Mouse (Mus musculus) left cerebral cortex, postnatal 25 days (tissue): ENCODE measurements around the gene Reg1. TPM values are rescaled to one million over a fixed set of nuclear protein-coding genes. Genes with fewer than 3 reads are reported as not detected.
"Not testable (repeated sequence)": the region's sequence is repeated elsewhere in the genome, so short reads cannot be mapped to it uniquely, and the experiment has no call there.

Experiments
- DNase-seq, 2 experiments: peaks; one replicate each; pipeline ENCODE4 v3.0.0; 2022; ENCODE audit warnings: low spot score in 2 of 2, mixed read lengths in 1 of 2
- intact Hi-C: fragments of 180-260 bp; cut with DNase I; formaldehyde crosslinking; loops from one replicate; pipeline ENCODE4 v1.15.1; 2025
- total RNA-seq, 2 experiments: library from RNA; stranded (reverse); gene quantifications; 2 replicates each; pipeline ENCODE4 v1.2.3; 2021

The Reg1 gene
- not detected for total RNA-seq

DNA sequence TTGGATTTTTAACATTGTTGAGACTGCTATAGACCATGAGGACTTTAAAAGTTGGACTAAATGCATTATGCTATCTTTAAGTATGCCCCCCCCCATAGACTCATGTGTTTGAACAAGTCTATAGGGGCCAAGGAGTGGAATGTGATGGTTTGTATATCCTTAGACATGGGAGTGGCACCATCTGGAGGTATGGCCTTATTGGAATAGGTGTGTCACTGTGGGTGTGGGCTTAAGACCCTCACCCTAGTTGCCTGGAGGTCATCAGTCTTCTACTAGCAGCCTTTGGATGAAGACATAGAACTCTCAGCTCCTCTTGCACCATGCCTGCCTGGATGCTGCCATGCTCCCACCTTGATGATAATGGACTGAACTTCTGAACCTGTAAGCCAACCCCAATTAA is at the start of gene Reg1:
Reg1 (plus strand) TSS at position 301 of the 400 bp plus-strand sequence.
- intact Hi-C loops, DNase-seq: not testable (repeated sequence)

DNA sequence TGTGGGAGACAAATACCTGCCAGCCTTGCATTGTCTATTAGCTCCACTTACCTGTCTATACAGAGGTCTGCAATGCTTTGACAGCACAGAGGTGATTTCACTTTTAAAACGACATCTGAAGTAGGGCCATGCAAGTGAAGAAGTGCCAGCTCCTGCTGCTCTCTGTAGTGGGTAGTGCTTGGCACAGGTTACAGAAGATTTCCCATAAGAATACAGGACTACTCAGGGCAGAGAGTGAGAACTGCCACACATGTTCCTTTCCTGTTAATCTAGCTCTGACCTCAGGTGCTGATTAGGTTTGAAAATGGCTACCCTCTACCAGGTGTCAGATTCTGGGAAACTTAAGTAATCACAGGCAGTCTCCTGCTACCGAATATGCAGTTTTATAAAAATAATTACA is 43.7 kb upstream of the Reg1 start, which contains the start of gene Reg3d:
Reg3d (minus strand) TSS at position 101 of the 400 bp plus-strand sequence.
- no peak for DNase-seq
- intact Hi-C loops: no loop called here

DNA sequence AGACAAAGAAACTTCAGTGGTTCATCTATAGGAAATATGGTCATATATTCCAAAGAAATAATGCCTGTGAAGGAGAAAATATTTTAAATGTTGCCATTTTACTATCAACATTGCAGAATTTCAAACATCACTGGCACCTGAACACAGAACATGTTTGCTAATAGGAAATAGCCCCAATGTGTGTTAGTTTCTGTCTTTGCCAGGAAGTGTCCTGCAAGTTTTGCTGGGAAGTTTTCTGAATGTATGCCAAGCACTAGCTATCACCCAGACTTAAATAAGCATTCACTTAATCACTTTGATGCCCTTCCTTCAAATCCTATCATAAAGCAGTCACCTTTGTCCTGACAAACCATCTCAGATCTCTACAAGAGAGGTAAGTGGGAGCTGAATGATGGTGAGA is 42.1 kb upstream of the Reg1 start, which contains the start of gene Reg3a:
Reg3a (plus strand) TSS at position 301 of the 400 bp plus-strand sequence.
- intact Hi-C loops: no loop called here
- no peak for DNase-seq

DNA sequence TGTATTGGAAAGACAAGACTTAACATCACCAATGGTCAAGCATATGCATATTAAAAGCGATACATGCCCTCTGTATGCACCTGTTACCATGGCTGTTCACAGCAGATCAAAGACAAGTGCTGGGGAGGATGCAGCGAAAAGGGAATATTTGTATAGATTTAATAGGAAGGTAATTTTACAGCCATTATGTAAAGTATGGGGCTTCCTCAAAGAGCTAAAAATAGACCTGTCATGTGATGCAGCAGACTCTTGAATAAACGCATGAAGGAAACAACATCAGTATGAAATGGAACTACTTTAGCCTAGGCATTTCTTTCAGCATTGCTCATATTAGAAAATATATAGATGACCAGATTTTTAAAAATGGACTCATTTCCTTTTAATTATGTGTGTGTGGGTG is 36.9 kb upstream of the Reg1 start:
- intact Hi-C loops: no loop called here
- no peak for DNase-seq

DNA sequence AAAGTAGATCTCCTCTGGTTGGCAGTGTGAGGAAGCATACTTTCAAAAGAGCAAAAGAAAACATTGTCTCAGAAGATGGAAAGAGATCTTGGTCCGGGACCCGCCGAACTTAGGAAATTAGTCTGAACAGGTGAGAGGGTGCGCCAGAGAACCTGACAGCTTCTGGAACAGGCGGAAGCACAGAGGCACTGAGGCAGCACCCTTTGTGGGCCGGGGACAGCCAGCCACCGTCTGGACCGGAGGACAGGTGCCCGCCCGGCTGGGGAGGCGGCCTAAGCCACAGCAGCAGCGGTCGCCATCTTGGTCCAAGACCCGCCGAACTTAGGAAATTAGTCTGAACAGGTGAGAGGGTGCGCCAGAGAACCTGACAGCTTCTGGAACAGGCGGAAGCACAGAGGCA is 27.2 kb upstream of the Reg1 start, which contains the start of gene Reg2:
Reg2 (plus strand) TSS at position 301 of the 400 bp plus-strand sequence.
- DNase-seq, intact Hi-C loops: not testable (repeated sequence)

DNA sequence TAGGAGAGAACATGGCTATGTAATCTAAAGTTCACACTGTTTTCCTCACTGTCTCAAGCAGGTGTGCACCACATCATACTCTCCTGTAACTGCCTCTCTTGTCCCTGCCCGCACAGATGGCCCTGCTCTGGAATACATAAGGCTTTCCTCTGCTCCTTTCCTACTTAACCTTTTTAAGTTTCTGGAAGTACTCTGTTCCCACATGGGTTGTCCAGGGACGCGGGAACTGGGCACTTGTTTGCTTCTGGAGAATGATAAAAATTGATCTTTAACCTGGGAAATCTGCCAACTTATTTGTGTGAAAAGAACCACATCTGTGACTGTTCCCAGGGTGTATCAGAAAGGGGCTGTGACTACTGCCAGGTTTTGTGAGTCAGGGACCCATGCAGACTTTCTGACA is 3.0 kb downstream of the Reg1 start:
- intact Hi-C loops: no loop called here
- no peak for DNase-seq

DNA sequence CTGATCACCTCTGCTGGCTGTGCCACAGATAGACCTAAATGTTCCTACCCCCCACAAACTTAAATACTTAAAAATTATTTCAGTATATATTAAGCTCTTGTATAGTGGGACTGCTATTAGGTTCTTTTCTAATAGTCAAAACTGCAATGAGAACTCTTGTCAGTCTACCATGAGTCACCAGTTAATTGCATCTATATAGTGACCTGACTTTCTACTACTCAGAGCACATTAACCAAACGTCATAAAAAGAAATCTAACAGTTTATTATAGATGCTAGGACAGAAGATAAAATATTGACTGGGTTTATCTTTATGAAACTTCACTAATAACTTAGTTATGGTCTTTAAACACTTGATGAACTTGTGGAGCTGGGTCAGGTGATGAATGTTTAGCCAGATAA is 24.7 kb downstream of the Reg1 start:
- intact Hi-C loops: no loop called here
- no peak for DNase-seq

DNA sequence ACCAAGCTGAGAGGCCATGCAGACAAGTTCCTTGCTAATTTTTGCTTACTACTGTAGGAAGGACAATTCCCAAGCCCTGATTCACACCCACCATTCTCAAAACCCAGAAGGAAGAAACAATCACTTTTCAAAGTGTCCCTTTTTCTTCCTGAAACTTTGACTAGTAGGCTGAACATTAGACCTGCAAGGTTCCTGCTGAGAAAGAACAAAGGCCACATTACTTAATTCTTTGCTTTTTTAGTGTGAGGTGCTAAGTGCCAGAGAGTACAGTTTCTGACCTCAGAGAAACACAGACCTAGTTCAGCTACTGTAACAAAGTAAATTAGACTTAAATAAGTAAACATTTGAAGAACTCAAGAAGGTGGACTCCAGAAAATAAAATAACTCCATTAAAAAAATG is 25.9 kb downstream of the Reg1 start:
- no peak for DNase-seq
- intact Hi-C loops: no loop called here

DNA sequence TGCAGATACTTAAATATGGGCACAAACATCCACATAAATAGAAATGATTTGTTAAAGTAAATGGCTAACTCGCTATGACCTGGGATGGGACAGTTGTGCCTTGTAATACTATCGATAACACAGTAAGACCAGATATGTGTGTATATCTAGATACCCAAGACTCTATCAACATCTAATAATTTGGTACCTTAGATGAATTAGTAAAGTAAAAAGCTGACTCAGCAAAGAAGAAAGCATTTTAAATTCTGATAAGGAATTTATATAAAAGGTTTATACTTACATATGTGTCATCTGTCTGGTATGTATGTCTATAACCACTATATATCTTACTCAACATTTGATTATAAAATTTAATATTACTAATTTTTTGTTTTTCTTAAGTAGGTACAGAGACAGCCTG is 30.3 kb downstream of the Reg1 start:
- intact Hi-C loops: no loop called here
- DNase-seq: no peak

DNA sequence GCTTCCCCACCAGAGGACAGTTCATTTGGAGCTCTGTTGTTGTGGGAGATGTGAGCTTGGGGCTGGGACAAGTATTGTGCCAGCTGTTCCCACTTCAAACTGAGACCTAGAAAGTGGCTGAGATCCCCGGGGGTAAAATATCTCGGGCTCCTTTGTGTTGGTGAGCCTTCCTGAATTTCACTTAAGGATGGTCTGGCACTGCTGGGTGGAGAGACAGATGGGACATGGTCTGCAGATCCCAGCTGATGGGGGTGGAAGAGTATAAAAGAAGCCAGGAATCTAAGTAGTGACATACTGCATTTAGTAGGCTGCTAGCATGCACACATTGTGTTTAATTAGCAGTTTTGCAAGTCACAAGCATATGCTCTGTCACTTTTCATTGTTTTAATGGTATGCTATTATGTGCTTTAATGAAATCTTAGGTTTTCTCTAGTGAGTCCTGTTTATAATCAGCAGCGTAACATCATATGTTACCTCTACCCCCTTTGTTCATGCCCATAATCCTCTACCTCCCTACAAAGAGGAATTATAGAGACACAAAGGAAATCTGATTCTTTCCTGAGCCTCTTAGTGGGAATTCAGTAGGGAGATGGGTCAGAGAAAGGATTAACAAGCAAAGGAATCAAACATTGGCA is 37.8 kb downstream of the Reg1 start:
- peak; percentile 42 to 93 for DNase-seq
- intact Hi-C loops: loop anchor here (1.0 to 2.0 kb wide), 2 partner anchors 120 to 180 kb away; no protein-coding TSS in a partner anchor

DNA sequence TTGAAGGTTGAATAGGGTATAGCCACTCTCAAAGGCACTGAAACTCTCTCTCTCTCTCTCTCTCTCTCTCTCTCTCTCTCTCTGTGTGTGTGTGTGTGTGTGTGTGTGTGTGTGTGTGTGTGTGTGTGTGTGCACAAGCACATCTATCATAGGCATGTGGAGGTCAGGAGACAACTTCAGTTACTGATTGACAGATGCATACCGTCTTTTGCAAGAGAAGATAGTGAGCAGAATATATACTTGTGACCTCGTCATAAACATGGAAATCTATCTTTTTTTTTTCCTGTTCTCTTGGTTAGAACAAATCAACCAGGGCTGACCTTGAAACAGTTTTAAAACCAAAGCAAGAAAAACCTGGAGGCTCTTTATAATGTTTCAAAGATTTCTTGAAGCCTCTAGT is 39.8 kb downstream of the Reg1 start:
- intact Hi-C loops: no loop called here
- DNase-seq: no peak

DNA sequence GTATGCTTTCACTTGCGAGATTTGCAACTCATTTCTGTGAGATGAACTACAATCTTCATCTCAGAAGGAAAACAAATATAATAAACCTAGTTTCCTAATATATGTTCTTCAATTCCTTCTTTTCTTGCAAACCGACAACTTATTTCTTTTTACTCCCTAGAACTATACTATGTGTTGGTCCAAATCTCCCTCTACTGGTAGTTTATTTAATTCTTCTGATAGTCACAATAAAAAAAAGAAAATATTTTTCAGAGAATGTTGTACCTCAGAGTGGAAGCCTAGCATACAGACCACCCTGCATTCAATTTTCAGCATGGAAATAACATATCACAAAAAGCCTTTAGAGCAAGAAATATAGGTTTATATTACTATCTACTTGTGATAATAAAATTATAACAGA is 40.8 kb downstream of the Reg1 start:
- intact Hi-C loops: no loop called here
- DNase-seq: no peak

DNA sequence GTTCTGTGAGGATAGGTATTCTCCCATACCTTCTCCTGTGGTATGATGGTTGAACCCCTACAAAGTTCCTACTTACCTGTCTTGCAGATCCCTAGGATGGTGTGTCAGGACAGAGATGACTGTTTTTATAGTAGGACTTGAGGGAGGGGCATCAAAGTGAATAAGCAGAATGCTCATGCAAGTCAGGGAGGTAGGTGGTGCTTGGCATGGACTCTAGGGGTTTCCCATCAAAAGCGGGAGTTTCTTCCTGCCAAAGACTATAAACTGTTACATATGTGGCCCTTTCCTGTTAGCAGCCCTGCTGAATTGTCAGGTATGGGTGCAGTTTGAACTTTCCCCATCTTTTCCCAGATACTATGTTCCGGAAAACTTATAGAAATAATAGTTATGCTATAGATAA is 46.3 kb downstream of the Reg1 start, which contains the start of gene Reg3g:
Reg3g (minus strand) TSS at position 101 of the 400 bp plus-strand sequence.
- intact Hi-C loops: no loop called here
- DNase-seq: no peak

DNA sequence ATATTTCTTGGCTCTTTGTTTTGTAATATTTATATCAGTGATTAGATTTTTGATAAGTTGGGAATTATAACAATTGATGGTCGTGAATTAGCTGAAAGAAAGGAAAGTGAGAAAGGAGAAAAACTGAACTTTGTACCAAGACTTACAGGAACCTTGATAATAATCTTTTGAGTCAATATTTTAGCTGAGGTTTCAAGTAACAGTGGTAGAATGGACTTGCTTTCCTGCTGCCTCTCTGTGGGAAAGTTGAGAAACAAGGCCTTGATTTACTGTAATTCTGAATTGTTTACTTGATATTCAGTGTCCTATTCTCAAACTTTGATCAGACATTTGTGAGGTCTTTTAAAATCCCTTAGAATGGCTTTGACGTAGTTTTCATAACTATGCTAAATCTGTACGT is 46.8 kb downstream of the Reg1 start:
- intact Hi-C loops: no loop called here
- DNase-seq: no peak

Other genes with a start within 250 kb of the Reg1 start
- not detected for gene Reg3b, start 52.1 kb upstream of the Reg1 start, total RNA-seq
- not detected for gene Reg3d, start 43.8 kb upstream of the Reg1 start, total RNA-seq
- gene Reg3a, start 42.0 kb upstream of the Reg1 start, total RNA-seq: not detected
- gene Reg2, start 27.1 kb upstream of the Reg1 start, total RNA-seq: not detected
- not detected for gene Reg3g, start 46.2 kb downstream of the Reg1 start, total RNA-seq